Mouse (Mus musculus) embryonic facial prominence, embryonic 12.5 days (tissue): ENCODE data around the gene Myh6. TPM values are rescaled to one million over a fixed set of nuclear protein-coding genes. Genes with fewer than 3 reads are reported as not detected.

Experiments used
- ATAC-seq: fragments of 200-750 bp; cut with Nextera tagmentation; 2 replicates; pipeline ENCODE4 v1.8.0; 2017; ENCODE audit not compliant: insufficient number of reproducible peaks, insufficient read depth, low FRiP score, low TSS enrichment
- H3K27ac ChIP-seq: fragments of 300-500 bp; sonication (generic); 2 replicates; pipeline ENCODE4 v1.5.1; 2016; ENCODE audit warnings: mild to moderate bottlenecking
- H3K27me3 ChIP-seq: fragments of 300-500 bp; sonication (generic); 2 replicates; pipeline ENCODE4 v1.6.1; 2016; ENCODE audit warnings: mild to moderate bottlenecking, moderate library complexity
- H3K36me3 ChIP-seq: fragments of 300-500 bp; sonication (generic); 2 replicates; pipeline ENCODE4 v1.6.1; 2016; ENCODE audit warnings: mild to moderate bottlenecking
- H3K4me1 ChIP-seq: fragments of 300-500 bp; sonication (generic); 2 replicates; pipeline ENCODE4 v1.6.1; 2016
- H3K4me2 ChIP-seq: fragments of 300-500 bp; sonication (generic); replicated peaks from 2 replicates; pipeline ENCODE4 v1.6.1; 2016; ENCODE audit warnings: mild to moderate bottlenecking, moderate library complexity
- H3K4me3 ChIP-seq: fragments of 300-500 bp; sonication (generic); 2 replicates; pipeline ENCODE4 v1.5.1; 2016; ENCODE audit warnings: mild to moderate bottlenecking
- H3K9ac ChIP-seq: fragments of 300-500 bp; sonication (generic); 2 replicates; pipeline ENCODE4 v1.6.1; 2016; ENCODE audit warnings: mild to moderate bottlenecking, moderate library complexity
- H3K9me3 ChIP-seq: fragments of 300-500 bp; sonication (generic); 2 replicates; pipeline ENCODE4 v1.6.1; 2016; ENCODE audit warnings: mild to moderate bottlenecking, moderate library complexity
- WGBS: fragments of 180-500 bp; shearing (Covaris S2); methylation state at CpG from one replicate; pipeline ENCODE4 v1.1.7; 2016; 5-methylcytosine and 5-hydroxymethylcytosine counted together
- polyA plus RNA-seq: library from polyadenylated mRNA; unstranded; fragments of >200 nt; fragmentation: Nextera tagmentation; extraction: Ambion mirVana; gene quantifications from 2 replicates; pipeline ENCODE4 v1.2.1, GENCODE M21; 2016

Myh6 gene
- polyA plus RNA-seq, result 2.2 and 3.2 TPM in 2 replicates

DNA sequence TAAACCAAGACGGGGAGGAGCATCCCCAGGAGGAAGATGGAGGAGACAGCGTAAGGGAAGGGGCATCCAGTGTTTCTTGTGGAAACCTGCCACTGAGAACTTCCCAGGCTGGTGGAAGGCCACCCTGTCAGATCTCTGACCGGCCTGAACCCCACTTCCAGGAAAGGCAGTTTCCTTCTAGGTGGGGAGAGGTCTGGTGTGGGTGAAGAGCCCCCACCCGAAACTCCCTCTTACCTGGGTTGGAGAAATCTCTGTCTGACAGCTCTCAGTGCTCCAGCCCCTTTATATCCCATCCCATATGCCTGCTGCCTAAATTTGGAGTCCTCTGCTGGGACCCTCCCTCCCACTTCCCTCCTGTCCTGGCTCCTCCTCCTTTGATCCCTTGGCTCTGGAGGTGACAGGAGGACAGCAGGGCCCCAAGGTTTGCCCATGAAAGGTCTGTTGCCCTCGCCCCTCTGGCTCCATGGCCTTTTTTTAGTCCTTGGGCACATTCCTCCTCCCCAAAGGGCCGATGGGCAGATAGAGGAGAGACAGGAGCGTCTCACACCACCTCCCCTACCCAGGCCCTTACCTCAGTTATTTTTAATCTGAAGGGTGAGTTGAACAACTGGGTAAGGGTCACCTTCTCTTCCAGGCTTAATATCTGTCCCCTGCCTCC lies at the start of gene Myh6:
Myh6 (minus strand) TSS at position 608 of the 658 bp plus-strand sequence.
- Histone ChIP-seq H3K36me3 (no peaks in the 10 kb centered on the region), H3K9me3 (no peaks in the 10 kb centered on the region), H3K27ac (no peak within 1 kb of the TSS), H3K4me1 (no peaks in the 10 kb centered on the region), H3K4me2 (no peak within 1 kb of the TSS), H3K4me3 (no peak within 1 kb of the TSS), H3K27me3 (no peaks in the 10 kb centered on the region), H3K9ac (no peak within 1 kb of the TSS)
- no peak for ATAC-seq
- 67% methylated on average over 7 of the region's 7 CpGs for WGBS

DNA sequence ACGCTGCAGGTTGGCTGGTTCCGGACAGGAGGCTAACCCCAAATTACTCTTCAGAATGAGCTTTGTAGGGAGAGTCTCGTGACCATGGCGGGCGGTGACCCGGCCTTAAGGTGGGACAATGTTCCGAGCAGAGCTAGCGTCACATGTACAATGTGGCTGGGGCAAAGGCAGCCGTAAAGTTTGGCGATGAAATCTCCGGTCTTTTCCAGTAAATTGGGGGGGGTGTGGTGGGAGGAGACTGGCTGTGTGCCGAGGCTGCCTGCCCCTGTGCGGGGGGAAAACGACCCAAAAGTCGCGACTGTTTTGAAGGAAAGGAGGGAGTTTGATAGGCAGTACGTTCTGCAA lies 49.0 kb upstream of the Myh6 start:
- peaks cover 22% of the 10 kb centered on the region for H3K36me3 ChIP-seq
- WGBS, result under 1% methylated on average over 17 of the region's 17 CpGs
- peak overlapping the region; percentile 78 for H3K27ac ChIP-seq
- no peaks in the 10 kb centered on the region for H3K9me3 ChIP-seq
- peak; percentile 54 for ATAC-seq
- peak overlapping the region; percentile 66 for H3K9ac ChIP-seq
- H3K27me3 ChIP-seq, result no peaks in the 10 kb centered on the region
- H3K4me3 ChIP-seq, result peak overlapping the region; percentile 70
- H3K4me2 ChIP-seq, result peak overlapping the region; percentile 79
- no peaks in the 10 kb centered on the region for H3K4me1 ChIP-seq

DNA sequence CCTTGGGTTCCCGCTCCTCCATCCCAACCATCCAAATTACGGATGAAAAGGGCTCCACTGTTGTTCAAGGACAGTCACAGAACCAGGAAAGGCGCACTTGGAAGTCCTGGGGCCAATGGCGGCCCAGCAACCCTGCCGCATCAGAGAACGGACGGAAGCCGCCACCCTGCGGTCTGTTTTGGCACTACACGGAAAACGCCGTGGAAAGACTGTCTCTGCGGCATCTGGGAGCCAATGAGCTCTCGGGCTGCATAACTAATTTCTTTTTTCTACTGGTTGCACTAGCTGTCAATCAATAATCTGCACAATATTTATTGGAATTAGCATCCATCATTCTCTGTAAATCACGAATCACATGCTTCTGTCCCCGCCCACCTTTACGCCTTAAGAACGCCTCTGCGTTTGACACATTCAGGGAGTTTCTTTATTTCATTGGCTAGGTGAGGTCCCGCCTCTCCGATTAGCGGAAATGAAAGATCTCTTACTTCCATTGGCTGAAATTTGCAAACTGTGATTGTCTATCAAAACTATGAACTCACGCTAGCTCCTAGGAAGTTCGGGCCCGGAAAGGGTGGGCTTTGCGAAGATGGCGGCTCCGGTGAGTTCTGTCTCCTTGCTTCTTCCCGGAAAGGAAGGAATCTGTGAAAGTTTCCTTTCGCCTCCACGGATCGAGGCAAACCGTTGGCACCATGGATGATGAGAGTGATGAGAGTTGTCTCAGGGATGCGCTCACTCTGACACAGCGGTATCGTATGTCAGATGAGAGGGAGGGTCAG lies 48.5 kb upstream of the Myh6 start, which contains the start of gene Ngdn:
Ngdn (plus strand) TSS at position 464 of the 776 bp plus-strand sequence.
- ATAC-seq, result peak; percentile 93
- H3K4me1 ChIP-seq, result no peaks in the 10 kb centered on the region
- H3K4me3 ChIP-seq, result peak within 1 kb of the TSS; percentile 70

DNA sequence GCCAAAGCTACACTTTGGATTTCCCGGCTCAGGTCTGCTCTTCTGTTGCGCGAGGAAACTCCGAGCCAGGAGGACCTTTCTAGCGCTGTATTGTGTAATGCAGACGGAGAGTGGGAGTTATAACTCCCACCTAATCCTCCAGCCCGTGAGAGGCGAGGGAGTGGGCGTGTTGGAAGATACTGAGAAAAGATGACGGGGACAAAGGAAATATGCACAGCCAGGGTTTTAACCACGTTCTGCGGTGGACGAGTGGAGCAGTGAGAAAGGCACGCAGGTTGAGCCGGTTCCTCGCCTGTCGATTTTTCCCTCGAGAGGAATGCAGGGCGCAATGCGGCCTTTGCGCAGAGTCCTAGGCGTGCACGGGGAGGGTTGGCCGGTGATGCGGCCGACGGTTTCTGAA lies 47.9 kb upstream of the Myh6 start:
- peak; percentile 55 for ATAC-seq
- WGBS, result under 1% methylated on average over 27 of the region's 27 CpGs

More for the DNA sequence above, 48.5 kb upstream of the Myh6 start, which contains the start of gene Ngdn:
- Histone ChIP-seq H3K9me3 (no peaks in the 10 kb centered on the region), H3K36me3 (peaks cover 17% of the 10 kb centered on the region; the same call in 1 of the 2 replicates), H3K4me2 (peak within 1 kb of the TSS; percentile 79), H3K27me3 (no peaks in the 10 kb centered on the region), H3K9ac (peak within 1 kb of the TSS; percentile 66), H3K27ac (peak within 1 kb of the TSS; percentile 94)
- WGBS, result under 1% methylated on average over 36 of the region's 36 CpGs

DNA sequence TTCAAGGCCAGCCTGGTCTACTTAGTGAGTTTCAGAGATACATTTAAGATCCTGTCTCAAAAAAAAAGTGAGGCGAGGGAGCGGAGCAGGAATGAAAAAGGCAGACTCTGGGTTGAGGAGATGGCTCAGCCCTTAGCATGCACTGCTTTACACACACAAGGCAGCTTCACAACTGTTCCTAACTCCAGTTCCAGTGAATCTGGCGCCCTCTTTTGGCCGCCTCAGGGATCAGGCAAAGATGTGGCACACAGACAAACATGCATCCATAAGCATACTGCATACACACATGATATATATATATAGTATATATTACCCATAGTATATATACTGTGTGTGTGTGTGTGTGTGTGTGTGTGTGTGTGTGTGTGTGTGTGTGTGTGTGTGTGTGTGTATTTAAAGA lies 44.4 kb upstream of the Myh6 start:
- WGBS, result 60% methylated on average over 4 of the region's 4 CpGs
- Histone ChIP-seq H3K9me3 (no peaks in the 10 kb centered on the region), H3K27ac (no peak overlapping the region), H3K9ac (no peak overlapping the region), H3K4me2 (no peak overlapping the region), H3K4me1 (no peaks in the 10 kb centered on the region), H3K36me3 (no peaks in the 10 kb centered on the region), H3K4me3 (no peak overlapping the region), H3K27me3 (no peaks in the 10 kb centered on the region)
- no peak for ATAC-seq

More for the DNA sequence above, 47.9 kb upstream of the Myh6 start:
- Histone ChIP-seq H3K4me1 (no peaks in the 10 kb centered on the region), H3K9ac (peak overlapping the region; percentile 62), H3K4me3 (peak overlapping the region; percentile 70), H3K9me3 (no peaks in the 10 kb centered on the region), H3K27me3 (no peaks in the 10 kb centered on the region), H3K27ac (peak overlapping the region; percentile 94), H3K4me2 (peak overlapping the region; percentile 56), H3K36me3 (peaks cover 17% of the 10 kb centered on the region; the same call in 1 of the 2 replicates)

DNA sequence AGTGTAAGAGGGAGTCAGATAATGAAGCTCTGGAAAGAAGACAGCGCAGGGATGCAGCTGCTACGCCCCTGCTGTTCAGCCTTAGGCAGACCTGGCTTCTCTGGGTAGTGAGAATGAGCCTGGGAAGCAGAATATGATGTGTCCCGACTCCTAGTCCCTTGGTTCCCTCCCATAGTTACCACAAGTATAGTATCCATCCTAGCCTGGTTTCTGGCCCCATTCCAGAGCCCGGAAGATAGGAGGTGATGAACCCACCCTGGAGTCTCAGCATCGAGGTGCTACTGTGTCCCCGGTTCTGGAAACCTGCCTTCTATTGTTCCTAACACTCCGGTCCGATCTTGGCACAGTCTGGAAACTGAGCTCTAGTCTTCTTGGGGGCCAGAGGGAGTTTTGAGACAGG lies 41.7 kb upstream of the Myh6 start:
- H3K4me3 ChIP-seq, result no peak overlapping the region
- H3K9ac ChIP-seq, result no peak overlapping the region
- H3K9me3 ChIP-seq, result no peaks in the 10 kb centered on the region
- no peak for ATAC-seq
- WGBS, result 82% methylated on average over 8 of the region's 8 CpGs
- H3K27ac ChIP-seq, result no peak overlapping the region
- H3K4me1 ChIP-seq, result peaks cover 5% of the 10 kb centered on the region; the same call in 1 of the 2 replicates
- no peaks in the 10 kb centered on the region for H3K27me3 ChIP-seq
- no peak overlapping the region for H3K4me2 ChIP-seq
- no peaks in the 10 kb centered on the region for H3K36me3 ChIP-seq

DNA sequence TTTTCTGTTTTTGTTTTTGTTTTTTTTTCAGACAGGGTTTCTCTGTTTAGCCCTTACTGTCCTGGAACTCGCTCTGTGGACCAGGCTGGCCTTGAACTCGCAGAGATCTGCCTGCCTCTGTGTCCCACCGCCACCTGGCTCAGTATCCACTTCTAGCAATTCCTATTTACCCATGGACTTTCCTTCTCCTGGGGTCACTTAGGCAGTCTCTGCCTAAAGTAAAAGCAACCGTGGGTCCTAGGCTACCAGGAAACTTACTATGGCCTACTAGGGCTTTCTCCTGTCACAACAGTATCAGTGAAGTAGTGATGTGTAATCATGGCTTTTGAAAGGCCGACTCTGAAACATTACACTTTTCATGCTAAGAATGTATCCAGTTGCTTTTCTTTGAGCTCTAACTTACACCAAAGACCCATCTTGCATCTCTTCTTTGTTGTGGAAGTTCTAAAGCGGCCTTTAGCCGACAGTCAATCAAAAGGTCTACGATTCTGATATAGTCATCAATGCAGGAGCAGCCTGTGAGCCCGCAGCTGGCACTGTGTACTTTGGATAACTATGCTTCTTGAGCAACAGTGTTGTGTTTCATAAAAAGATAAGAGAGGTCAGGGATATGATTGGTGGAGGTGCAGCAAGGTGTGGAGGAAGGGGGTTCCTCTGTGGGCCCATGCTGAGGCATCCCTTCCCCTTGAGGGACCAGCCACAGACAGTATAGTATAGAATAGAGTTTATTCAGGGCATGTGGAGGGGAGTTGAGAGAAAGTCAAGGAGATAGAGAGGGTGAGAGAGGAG lies 40.6 kb upstream of the Myh6 start:
- H3K4me2 ChIP-seq, result no peak overlapping the region
- no peaks in the 10 kb centered on the region for H3K9me3 ChIP-seq
- no peak overlapping the region for H3K27ac ChIP-seq
- H3K36me3 ChIP-seq, result no peaks in the 10 kb centered on the region
- H3K4me3 ChIP-seq, result no peak overlapping the region
- WGBS, result 86% methylated on average over 9 of the region's 9 CpGs
- H3K9ac ChIP-seq, result no peak overlapping the region
- no peaks in the 10 kb centered on the region for H3K27me3 ChIP-seq
- H3K4me1 ChIP-seq, result peaks cover 6% of the 10 kb centered on the region; the same call in 1 of the 2 replicates
- ATAC-seq, result no peak

DNA sequence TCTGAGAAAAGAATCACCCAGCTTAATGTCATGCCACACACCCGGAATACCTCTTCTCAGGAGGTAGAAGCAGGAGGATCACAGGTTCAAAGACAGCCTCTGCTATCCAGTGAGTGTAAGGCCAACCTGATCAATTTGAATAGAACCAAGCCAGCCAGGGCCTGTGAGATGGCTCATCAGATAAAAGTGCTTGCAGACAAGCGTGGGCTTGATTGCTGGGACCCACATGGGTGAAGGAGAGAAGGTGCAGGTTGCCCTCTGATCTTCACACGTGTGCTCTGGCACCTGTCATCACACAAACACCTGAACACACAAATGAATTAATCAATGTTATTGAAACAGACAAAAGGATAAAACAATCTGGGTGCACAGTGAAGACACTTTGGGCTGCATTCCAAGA lies 39.8 kb upstream of the Myh6 start:
- 61% methylated on average over 3 of the region's 3 CpGs for WGBS
- Histone ChIP-seq H3K9ac (no peak overlapping the region), H3K4me1 (peaks cover 10% of the 10 kb centered on the region; the same call in 1 of the 2 replicates), H3K27ac (no peak overlapping the region), H3K4me3 (no peak overlapping the region), H3K9me3 (no peaks in the 10 kb centered on the region), H3K27me3 (no peaks in the 10 kb centered on the region), H3K4me2 (no peak overlapping the region), H3K36me3 (no peaks in the 10 kb centered on the region)
- ATAC-seq, result no peak

DNA sequence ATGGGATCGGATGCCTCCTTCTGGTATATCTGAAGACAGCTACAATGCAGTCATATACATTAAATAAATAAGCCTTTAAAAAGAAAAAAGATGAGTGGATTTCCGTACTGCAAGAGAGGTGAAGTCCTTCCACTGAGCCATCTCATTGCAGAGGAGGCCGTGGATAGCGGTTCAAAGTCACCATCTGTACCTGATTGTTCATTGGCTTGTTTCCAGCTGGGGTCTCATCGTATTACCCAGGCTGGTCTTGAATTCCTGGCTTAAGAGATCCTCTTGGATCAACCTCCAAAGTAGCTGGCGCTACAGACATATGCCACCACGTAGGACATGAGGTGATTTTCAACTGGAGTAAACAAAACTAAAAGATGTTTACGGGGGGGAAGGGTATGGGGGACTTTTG lies 39.2 kb upstream of the Myh6 start:
- WGBS, result 70% methylated on average over 8 of the region's 8 CpGs

DNA sequence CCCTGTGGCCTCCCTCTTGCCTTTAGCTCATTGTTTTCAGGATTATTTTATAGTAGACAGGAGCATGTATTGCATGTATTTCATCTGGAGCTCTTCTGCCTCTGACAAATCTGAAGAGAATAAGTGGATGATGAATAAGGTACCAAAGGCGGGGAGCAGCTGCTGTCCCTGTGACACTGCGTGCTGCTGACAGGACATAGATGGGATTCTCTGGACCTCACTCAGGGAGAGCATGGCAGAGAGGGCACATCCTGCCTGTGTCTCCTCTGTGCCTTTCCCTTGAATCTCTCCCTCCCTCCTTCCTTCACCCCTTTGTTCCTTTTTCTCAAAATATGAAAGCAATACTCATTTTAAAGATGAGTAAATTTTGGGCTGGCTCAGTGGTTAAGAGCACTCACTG lies 38.8 kb upstream of the Myh6 start:
- no peak overlapping the region for H3K4me3 ChIP-seq
- ATAC-seq, result no peak
- no peak overlapping the region for H3K4me2 ChIP-seq
- WGBS, result 58% methylated on average over 2 of the region's 2 CpGs
- H3K27me3 ChIP-seq, result no peaks in the 10 kb centered on the region
- H3K27ac ChIP-seq, result no peak overlapping the region
- H3K4me1 ChIP-seq, result peaks cover 10% of the 10 kb centered on the region; the same call in 1 of the 2 replicates
- H3K9ac ChIP-seq, result no peak overlapping the region
- H3K9me3 ChIP-seq, result no peaks in the 10 kb centered on the region
- H3K36me3 ChIP-seq, result no peaks in the 10 kb centered on the region

More for the DNA sequence above, 39.2 kb upstream of the Myh6 start:
- Histone ChIP-seq H3K27ac (no peak overlapping the region), H3K36me3 (no peaks in the 10 kb centered on the region), H3K9me3 (no peaks in the 10 kb centered on the region), H3K4me3 (no peak overlapping the region), H3K9ac (no peak overlapping the region), H3K27me3 (no peaks in the 10 kb centered on the region), H3K4me2 (no peak overlapping the region), H3K4me1 (peaks cover 10% of the 10 kb centered on the region; the same call in 1 of the 2 replicates)
- ATAC-seq, result no peak
